Mouse (Mus musculus) adrenal gland (tissue): ENCODE data around the gene Bcl2a1c.
"Not testable (repeated sequence)": the region's sequence is repeated elsewhere in the genome, so short reads cannot be mapped to it uniquely, and the experiment has no call there.

ENCODE experiments used
- intact Hi-C: fragments of 180-260 bp; cut with DNase I; formaldehyde crosslinking; loops from one replicate; pipeline ENCODE4 v1.15.1; 2025
- long read RNA-seq, 2 experiments: library from polyadenylated mRNA; unstranded; transcript quantifications; one replicate each; pipeline ENCODE4 v2.0.0; 2020; ENCODE audit warnings: borderline replicate concordance in 1 of 2; ENCODE audit not compliant: insufficient replicate concordance in 1 of 2

Gene Bcl2a1c
- long read RNA-seq, experiment 1: 0 reads
- long read RNA-seq, experiment 2: 0 reads

GRCm38 (mm10) chr9:114329855-114330254, at the start of gene Bcl2a1c:
Gene Bcl2a1c, plus strand, starts transcription at chr9:114330135.
- intact Hi-C loops: not testable (repeated sequence)

DNA sequence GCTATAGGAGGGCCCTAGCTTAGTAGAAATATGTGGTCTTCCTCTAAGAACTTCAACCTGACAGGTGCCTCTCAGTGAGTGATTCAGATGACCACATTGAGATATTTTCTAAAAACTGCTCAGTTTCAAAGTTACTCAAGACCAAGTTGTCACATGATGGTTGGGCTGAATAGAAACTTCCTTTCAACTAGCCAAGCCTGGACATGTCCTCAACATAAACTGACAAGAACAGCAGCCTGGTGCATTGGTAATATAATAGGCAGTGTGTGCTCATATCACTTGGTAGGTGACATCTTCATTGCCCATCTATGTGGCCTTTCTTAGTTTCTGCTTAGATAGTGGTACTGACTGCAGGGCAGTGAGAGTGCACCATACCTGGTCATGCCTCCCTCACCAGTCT, 24.0 kb upstream of the Bcl2a1c start:
- intact Hi-C loops: loop anchor here (10.0 kb wide), 1 partner anchor 181 kb away; no protein-coding TSS in a partner anchor

DNA sequence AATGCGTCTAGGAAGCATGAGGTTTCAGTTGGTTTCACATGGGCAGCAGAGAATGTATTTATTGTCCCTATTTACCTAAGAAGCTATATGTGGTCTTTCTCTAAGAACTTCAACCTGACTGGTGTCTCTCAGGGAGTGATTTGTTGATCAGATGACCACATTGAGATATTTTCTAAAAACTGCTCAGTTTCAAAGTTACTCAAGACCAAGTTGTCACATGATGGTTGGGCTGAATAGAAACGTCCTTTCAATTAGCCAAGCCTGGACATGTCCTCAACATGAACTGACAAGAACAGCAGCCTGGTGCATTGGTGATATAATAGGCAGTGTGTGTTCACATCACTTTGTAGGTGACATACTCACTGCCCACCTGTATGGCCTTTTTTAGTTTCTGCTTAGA, 18.2 kb upstream of the Bcl2a1c start:
- intact Hi-C loops: not testable (repeated sequence)

DNA sequence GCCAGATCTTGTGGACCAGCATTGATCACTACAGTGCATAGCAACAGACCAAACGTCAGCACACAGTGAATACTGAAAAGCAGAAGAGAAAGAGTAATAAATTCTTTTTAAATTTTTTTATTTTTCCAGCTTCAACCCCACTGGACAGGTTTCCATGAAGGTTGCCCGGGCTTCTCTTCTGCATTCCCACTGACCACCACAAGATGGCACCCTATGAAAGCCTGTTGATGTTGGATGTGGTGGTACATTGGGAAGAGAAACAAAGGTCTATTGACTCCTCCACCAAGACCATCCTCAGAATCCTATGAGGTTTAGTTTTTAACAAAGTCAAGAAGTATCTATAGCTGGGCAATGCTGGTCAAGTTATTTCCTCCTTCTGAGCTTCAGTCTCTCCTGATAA, 11.9 kb upstream of the Bcl2a1c start:
- intact Hi-C loops: loop anchor here (2.0 kb wide), 1 partner anchor 63 kb away; no protein-coding TSS in a partner anchor

DNA sequence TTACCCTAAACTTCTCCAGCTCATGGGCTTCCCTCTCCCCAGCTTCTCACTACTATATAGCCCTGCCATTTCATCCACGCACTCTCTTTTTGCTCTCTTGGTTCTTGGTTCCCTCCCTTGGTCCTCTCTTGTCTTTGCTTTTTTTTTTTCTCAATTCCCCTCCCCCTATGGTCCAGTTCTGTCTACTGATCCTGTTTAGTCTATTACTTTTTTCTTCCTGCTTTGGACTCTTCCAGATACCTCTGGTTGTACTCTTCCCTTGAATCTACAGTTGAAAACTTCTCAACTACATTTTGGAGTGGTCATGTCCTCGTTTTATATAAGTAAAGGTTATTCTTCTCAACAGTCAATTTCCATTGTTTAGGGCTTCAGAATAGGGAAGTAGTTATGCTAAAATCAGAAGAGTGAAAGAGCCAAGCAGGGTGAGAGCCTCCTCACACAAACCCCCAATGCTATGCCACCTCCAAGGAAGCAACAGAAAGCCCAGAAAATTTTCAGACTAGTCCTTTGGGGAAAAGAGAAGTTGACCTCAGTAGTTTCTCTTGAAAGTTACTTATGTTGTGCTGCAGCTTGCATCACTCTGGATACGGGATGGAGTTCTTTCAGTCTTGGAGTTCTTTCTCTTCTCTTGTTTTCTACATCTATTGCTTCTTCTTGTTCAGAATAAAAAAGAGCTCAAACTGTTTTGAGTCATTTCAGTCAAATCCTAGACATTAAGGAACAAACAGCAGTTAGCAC, 3.8 kb upstream of the Bcl2a1c start:
- intact Hi-C loops: no loop called here

- intact Hi-C loops: not testable (repeated sequence)
Measured at GRCm38 (mm10) chr9:114328332-114328731, 1.6 kb upstream of the Bcl2a1c start.

DNA sequence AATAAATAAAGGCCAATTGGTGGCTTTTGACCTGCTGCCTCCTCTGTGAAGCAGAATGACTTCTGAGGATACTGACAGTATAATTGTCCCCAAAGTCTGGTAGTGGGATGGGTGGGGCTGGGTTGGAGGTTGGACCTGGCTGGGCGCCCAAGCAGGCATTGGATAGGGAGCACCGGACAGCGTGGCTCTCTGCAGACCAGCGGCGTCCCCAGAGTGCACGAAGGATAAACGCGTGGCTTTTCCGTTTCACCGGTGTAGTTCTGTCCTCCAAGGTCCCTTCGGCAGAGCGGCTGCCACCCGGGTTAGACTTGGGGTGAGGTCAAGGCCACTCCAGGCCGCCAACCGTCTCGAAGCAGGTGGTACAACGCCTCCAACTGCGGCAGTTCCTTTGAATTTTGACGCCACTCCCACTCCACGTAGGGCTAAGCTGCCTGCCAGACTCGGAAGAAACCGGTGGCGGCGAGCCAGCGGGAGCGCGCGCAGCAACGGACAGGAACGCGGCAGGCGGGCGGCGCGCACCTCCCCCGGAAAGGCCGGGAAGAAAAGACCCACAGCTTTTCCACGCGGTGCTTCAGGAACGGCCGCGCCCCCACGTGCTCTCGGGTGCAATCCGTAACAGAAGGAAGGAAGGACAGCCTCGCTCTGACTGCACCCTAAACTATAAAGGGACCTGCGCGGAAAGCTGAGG, 38.0 kb downstream of the Bcl2a1c start:
- intact Hi-C loops: no loop called here

- intact Hi-C loops: no loop called here
Measured at GRCm38 (mm10) chr9:114368471-114368858, 38.5 kb downstream of the Bcl2a1c start.

- intact Hi-C loops: not testable (repeated sequence)
Measured at GRCm38 (mm10) chr9:114369389-114369788, 39.5 kb downstream of the Bcl2a1c start.

DNA sequence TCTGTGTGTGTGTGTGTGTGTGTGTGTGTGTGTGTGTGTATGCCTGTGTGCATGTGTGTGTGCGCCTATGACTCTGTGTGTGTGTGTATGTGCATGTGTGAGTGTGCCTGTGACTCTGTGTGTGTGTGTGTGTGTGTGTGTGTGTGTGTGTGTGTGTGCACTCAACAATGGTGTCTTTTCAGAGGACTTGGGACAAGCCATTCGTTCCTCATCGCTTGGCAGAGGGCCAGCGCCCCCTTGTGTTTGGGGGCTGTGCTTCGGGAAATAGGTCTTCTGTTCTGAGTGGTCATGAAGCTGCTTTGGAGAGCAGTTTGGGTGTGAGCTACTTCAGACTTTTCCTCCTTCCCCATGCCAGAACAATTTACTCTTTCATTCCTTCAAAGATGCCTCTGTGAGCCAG, 41.8 kb downstream of the Bcl2a1c start:
- intact Hi-C loops: not testable (repeated sequence)

DNA sequence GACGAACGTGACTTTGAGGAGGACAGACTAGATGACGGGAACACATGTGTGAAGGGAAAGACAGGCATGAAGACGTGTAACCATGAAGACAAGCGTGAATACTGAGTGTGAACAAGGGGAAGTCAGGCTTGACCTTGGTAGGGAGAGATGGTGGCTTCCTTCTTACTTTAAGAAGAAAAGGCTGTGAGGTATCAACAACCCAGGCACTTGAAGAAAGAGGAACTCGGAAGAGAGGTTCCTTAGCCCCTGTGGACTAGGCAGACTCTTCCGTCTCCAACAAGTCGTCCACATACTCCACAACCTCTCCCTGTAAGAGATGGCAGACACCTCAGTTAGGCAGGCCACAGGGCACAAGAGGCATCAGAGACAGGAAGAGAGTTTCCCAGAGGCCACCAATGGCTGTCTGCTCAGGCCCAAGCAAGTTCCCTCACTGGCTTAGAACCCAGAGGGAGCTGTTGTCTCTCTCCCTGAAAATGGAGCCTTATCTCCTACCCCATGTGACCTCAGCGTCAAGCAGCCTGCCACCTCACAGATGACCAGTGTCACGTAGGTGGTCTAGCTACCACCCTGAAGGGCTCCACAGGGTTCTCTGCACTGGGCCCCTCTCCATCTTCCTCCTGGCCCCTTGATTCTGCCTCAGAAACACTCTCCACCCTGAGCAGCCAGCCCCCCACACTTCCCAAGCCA, 45.5 kb downstream of the Bcl2a1c start:
- intact Hi-C loops: no loop called here

DNA sequence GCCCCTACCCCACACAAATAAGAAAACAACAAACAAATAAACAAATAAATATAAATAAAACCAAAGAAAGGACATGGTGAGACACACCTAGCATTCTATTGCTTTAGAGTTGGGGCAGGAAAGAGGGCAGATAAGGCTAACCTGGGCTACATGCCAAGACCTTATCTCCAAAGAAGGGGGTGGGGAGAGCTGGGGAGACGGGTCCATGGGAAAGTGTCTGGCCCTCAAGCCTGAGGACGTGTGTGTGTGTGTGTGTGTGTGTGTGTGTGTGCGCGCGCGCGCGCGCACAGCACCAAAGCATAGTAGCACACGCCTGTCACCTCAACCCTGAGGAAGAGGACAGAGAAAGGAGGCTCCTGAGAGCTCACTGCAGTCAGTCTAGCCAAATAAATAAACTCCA, 47.2 kb downstream of the Bcl2a1c start:
- intact Hi-C loops: no loop called here

- intact Hi-C loops: loop anchor here (2.0 kb wide), 1 partner anchor 61 kb away; no protein-coding TSS in a partner anchor
Measured at GRCm38 (mm10) chr9:114379871-114380270, 49.9 kb downstream of the Bcl2a1c start.
